Mouse (Mus musculus) mature B cell (primary cell): ENCODE measurements around the gene Hspbap1.

Experiments
- in situ Hi-C: fragments of 300-500 bp; cut with MboI; formaldehyde crosslinking; loops from 2 replicates; pipeline ENCODE4 v1.14.3; 2019

Gene Hspbap1

GRCm38 (mm10) chr16:35872410-35873006, 102.3 kb downstream of the Hspbap1 start:
- in situ Hi-C loops, result loop anchor here (10.0 kb wide), 1 partner anchor 172 kb away; the partner anchor contains the start of gene Wdr5b

- in situ Hi-C loops, result loop anchor here (10.0 kb wide), 1 partner anchor 170 kb away; the partner anchor contains the start of gene Wdr5b
Measured at GRCm38 (mm10) chr16:35874416-35874815, 104.2 kb downstream of the Hspbap1 start.
